Mouse (Mus musculus) spleen, adult 2 months (tissue): ENCODE data around the gene Fancc.

ENCODE experiments used
- CTCF ChIP-seq: fragments of 200-500 bp; IDR thresholded peaks from 2 replicates; pipeline ENCODE4 v1.5.1; 2011; ENCODE audit warnings: mild to moderate bottlenecking, inconsistent platforms; ENCODE audit not compliant: insufficient read depth, insufficient read length, insufficient replicate concordance; ENCODE audit errors: extremely low read depth
- POLR2A ChIP-seq: fragments of 200-500 bp; IDR thresholded peaks from 2 replicates; pipeline ENCODE4 v1.6.1; 2011; ENCODE audit warnings: low read depth, low read length, inconsistent platforms

GRCm38 (mm10) chr13:63512411-63512810 lies 15.3 kb upstream of the Fancc start:
- TF ChIP-seq POLR2A, result no peak
- TF ChIP-seq CTCF, result no peak
